Mouse (Mus musculus) megakaryocyte, embryonic 14.5 days (primary cell): ENCODE measurements at regions not wholly inside any gene's neighbourhood (a gene's known extent, or its start where the extent isn't known, plus 50 kb on each side); places are given as distances from the start of the nearest gene placed in this dataset.

ENCODE experiments used
- FLI1 ChIP-seq: IDR thresholded peaks from 2 replicates; pipeline ENCODE4 v1.6.1; 2012; ENCODE audit warnings: low read length, inconsistent platforms, mixed read lengths
- GATA1 ChIP-seq: IDR thresholded peaks from 3 replicates; pipeline ENCODE4 v1.6.1; 2012; ENCODE audit warnings: mixed read lengths, low read length, inconsistent platforms, borderline replicate concordance

DNA sequence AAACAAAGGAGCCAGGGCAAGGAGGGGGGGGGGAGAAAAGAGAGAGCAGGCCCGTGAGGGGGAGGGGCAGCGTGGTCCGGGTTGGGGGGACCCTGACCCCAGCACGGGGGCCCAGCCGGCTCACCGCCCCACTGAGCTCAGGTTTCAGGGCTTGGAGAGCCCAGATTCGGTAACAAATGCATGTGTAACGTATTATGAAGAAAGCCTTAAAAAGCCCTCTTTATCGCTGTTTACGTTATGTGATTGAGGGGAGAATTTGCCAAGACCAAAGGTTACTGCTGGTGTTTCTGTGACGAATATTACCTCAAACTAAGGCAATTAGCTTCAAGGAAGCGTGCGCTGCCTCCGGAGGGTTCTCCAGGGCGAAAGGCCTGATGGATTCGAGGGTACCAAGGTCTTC, 54.2 kb downstream of the Barx1 start:
- no peak for TF ChIP-seq GATA1
- no peak for TF ChIP-seq FLI1
